Mouse (Mus musculus) olfactory bulb, adult 2 months (tissue): ENCODE results near the gene Mrtfa. TPM values are rescaled to one million over a fixed set of nuclear protein-coding genes. Genes with fewer than 3 reads are reported as not detected.

Experiments used
- H3K27ac ChIP-seq: fragments of 200-500 bp; 2 replicates; pipeline ENCODE4 v1.5.1; 2012; ENCODE audit warnings: low read depth, low read length; ENCODE audit not compliant: insufficient read depth
- H3K4me1 ChIP-seq: fragments of 200-500 bp; 2 replicates; pipeline ENCODE4 v1.6.1; 2012; ENCODE audit warnings: low read length; ENCODE audit not compliant: control insufficient read depth, insufficient read depth
- H3K4me3 ChIP-seq: fragments of 200-500 bp; 2 replicates; pipeline ENCODE4 v1.5.1; 2012; ENCODE audit warnings: mild to moderate bottlenecking, low read depth, low read length, moderate library complexity; ENCODE audit not compliant: insufficient read depth
- CTCF ChIP-seq: fragments of 200-500 bp; IDR thresholded peaks from 2 replicates; pipeline ENCODE4 v1.5.1; 2012; ENCODE audit warnings: low read depth, mild to moderate bottlenecking, low read length, moderate library complexity; ENCODE audit not compliant: insufficient read depth
- POLR2A ChIP-seq: fragments of 200-500 bp; IDR thresholded peaks from 2 replicates; pipeline ENCODE4 v1.6.1; 2012; ENCODE audit warnings: mild to moderate bottlenecking, low read depth, low read length, moderate library complexity; ENCODE audit not compliant: insufficient read depth
- WGBS: fragments of 180-500 bp; shearing (Covaris S2); methylation state at CpG from one replicate; pipeline ENCODE4 v1.1.7; 2018; 5-methylcytosine and 5-hydroxymethylcytosine counted together
- polyA plus RNA-seq: library from polyadenylated mRNA; stranded (reverse); fragments of >200 nt; gene quantifications from 2 replicates; pipeline ENCODE4 v1.2.4, GENCODE M21; 2012; ENCODE audit warnings: low replicate concordance; ENCODE audit not compliant: missing spikeins, insufficient read depth, insufficient read length

Gene Mrtfa
- polyA plus RNA-seq, 1 experiment = not detected

- Histone ChIP-seq H3K4me3 (no peak overlapping the region), H3K4me1 (peaks cover 19% of the 10 kb centered on the region), H3K27ac (no peak overlapping the region)
- no peak for TF ChIP-seq CTCF
- TF ChIP-seq POLR2A = no peak
- WGBS = 94% methylated on average over 4 of the region's 4 CpGs
These were observed 97.5 kb downstream of the Mrtfa start for GRCm38 (mm10) chr15:81093032-81093431.

GRCm38 (mm10) chr15:81091718-81092117 lies 98.8 kb downstream of the Mrtfa start:
- H3K4me3 ChIP-seq = no peak overlapping the region
- WGBS = 56% methylated on average over 9 of the region's 9 CpGs
- H3K4me1 ChIP-seq = peaks cover 19% of the 10 kb centered on the region
- no peak overlapping the region for H3K27ac ChIP-seq
- TF ChIP-seq POLR2A (no peak), CTCF (no peak)

GRCm38 (mm10) chr15:81087529-81087928 lies 103.0 kb downstream of the Mrtfa start:
- TF ChIP-seq CTCF = no peak
- no peak for TF ChIP-seq POLR2A
- no peak overlapping the region for H3K4me3 ChIP-seq
- peaks cover 19% of the 10 kb centered on the region for H3K4me1 ChIP-seq
- WGBS = 19% methylated on average over 7 of the region's 7 CpGs
- no peak overlapping the region for H3K27ac ChIP-seq

- Histone ChIP-seq H3K27ac (no peak overlapping the region), H3K4me1 (peaks cover 15% of the 10 kb centered on the region), H3K4me3 (no peak overlapping the region)
- TF ChIP-seq POLR2A (no peak), CTCF (no peak)
- 75% methylated on average over 8 of the region's 8 CpGs for WGBS
These were observed 103.7 kb downstream of the Mrtfa start for GRCm38 (mm10) chr15:81086644-81087480.

GRCm38 (mm10) chr15:81083826-81084225 lies 106.7 kb downstream of the Mrtfa start:
- H3K4me1 ChIP-seq = peaks cover 17% of the 10 kb centered on the region
- 70% methylated on average over 9 of the region's 9 CpGs for WGBS
- H3K4me3 ChIP-seq = no peak overlapping the region
- no peak for TF ChIP-seq CTCF
- TF ChIP-seq POLR2A = no peak
- no peak overlapping the region for H3K27ac ChIP-seq

GRCm38 (mm10) chr15:81083281-81083680 lies 107.3 kb downstream of the Mrtfa start:
- TF ChIP-seq POLR2A (no peak), CTCF (no peak)
- WGBS = 68% methylated on average over 4 of the region's 4 CpGs
- Histone ChIP-seq H3K4me3 (no peak overlapping the region), H3K4me1 (peaks cover 14% of the 10 kb centered on the region), H3K27ac (no peak overlapping the region)

GRCm38 (mm10) chr15:81081216-81081615 lies 109.3 kb downstream of the Mrtfa start:
- Histone ChIP-seq H3K27ac (no peak overlapping the region), H3K4me1 (peaks cover 5% of the 10 kb centered on the region; the same call in 1 of the 2 replicates), H3K4me3 (no peak overlapping the region)
- WGBS = 61% methylated on average over 4 of the region's 4 CpGs
- TF ChIP-seq CTCF = no peak
- no peak for TF ChIP-seq POLR2A

- WGBS = 95% methylated on average over 9 of the region's 9 CpGs
- Histone ChIP-seq H3K4me1 (peaks cover 5% of the 10 kb centered on the region; the same call in 1 of the 2 replicates), H3K27ac (no peak overlapping the region), H3K4me3 (no peak overlapping the region)
- TF ChIP-seq POLR2A (no peak), CTCF (no peak)
These were observed 110.2 kb downstream of the Mrtfa start for GRCm38 (mm10) chr15:81080405-81080804.

GRCm38 (mm10) chr15:81079255-81079654 lies 111.3 kb downstream of the Mrtfa start:
- Histone ChIP-seq H3K27ac (no peak overlapping the region), H3K4me1 (peaks cover 6% of the 10 kb centered on the region), H3K4me3 (no peak overlapping the region)
- WGBS = 84% methylated on average over 3 of the region's 3 CpGs
- TF ChIP-seq CTCF (no peak), POLR2A (no peak)
